Mouse (Mus musculus) urinary bladder, postnatal 4 days (tissue): Measurements from ENCODE around the gene Hsf4.

ENCODE experiments used
- DNase-seq, 2 experiments: peaks; one replicate each; pipeline ENCODE4 v3.0.0; 2021 to 2022; ENCODE audit warnings: low spot score in 2 of 2

The Hsf4 gene

GRCm38 (mm10) chr8:105259721-105260320 lies 9.8 kb upstream of the Hsf4 start:
- DNase-seq, result peak; percentile 65 to 83

DNA sequence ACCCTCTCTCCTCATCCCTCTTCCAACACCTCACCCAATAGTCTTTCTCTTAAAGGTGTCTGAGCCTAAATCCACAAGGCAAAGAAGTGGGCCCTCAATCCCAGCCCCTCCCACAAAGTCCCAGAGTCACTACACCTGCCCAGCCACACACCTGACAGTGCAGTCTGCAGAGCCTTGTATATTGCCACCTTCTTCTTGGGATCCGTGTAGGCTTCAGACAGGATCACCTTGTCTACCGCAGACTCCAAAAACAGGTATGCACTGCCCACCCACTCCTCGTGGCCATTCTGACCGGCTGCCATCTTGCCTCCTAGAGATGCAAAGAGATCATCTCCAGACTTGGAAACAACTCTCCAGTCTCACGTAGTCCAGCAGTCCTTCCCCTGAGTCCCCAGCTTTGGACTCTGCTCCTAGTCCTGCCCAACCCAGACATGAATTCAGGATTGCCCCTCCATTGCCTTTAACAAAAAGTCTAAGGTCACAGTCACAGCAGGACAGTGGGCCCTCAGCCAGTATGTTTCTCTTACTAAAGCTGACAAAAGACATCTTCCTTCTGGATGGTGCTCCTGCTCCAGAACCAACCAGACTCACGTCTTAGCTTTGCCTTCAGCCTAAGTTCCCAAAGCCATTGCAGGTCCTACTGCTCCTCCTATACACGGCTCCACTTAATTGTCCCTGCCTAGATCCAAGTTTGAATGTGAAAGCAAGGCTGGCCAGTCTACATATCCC lies 9.1 kb upstream of the Hsf4 start:
- no peak for DNase-seq

DNA sequence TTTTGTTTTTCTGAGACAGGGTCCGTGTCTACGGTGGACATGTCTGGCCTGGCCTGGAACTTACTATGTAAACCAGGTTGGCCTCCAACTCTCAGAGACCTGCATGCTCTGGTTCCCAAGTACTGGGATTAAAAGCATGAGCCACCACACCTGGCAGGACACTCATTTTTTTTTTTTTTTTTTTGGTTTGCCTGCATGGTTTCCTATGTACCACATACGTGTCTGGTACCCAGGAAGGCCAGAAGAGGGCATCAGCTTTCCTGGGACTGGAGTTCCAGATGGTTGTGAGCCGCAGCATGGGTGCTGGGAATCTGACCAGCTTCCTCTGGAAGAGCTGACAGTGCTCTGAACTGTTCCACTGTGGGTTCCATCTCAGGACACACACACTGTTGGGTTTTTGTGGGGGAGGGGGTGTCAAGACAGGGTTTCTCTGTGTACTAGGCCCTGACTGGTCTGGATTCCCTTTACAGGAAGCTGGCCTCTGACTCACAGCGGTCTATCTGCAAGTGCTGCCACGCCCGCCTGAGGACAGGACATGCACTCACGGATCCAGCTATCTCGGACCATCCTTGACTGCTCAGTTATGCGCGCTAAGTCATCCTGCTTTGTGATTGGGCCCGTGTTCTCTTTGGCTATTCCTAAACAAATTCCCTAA lies 8.1 kb upstream of the Hsf4 start:
- DNase-seq, result no peak

DNA sequence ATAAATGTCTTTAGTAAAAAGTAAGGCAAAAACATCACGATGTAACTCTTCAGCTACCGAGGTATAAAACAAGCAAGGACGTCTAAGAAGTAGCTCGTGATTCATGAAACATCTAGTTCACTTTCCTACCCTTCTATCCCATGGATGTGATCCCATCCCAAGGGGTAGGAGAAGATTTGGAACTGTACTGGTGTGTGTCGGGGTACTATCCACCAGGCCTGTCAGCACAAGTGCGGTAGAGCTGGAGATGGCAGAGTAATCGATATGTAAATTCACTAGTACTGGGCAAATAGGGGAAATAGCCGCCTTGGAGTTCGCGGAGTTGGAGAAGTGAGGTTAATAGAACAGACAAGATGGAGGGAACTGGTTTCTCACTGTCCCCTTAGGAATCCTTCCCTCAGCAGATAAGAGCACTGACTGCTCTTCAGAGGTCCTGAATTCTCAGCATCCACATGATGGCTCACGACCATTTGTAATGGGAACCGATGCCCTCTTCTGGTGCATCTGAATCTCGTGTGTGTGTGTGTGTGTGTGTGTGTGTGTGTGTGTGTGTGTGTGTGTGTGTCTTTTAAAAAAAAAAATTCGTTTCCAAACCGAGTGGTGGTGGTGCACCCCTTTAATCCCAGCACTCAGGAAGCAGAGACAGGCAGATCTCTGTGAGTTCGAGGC lies 6.2 kb upstream of the Hsf4 start:
- DNase-seq, result no peak

DNA sequence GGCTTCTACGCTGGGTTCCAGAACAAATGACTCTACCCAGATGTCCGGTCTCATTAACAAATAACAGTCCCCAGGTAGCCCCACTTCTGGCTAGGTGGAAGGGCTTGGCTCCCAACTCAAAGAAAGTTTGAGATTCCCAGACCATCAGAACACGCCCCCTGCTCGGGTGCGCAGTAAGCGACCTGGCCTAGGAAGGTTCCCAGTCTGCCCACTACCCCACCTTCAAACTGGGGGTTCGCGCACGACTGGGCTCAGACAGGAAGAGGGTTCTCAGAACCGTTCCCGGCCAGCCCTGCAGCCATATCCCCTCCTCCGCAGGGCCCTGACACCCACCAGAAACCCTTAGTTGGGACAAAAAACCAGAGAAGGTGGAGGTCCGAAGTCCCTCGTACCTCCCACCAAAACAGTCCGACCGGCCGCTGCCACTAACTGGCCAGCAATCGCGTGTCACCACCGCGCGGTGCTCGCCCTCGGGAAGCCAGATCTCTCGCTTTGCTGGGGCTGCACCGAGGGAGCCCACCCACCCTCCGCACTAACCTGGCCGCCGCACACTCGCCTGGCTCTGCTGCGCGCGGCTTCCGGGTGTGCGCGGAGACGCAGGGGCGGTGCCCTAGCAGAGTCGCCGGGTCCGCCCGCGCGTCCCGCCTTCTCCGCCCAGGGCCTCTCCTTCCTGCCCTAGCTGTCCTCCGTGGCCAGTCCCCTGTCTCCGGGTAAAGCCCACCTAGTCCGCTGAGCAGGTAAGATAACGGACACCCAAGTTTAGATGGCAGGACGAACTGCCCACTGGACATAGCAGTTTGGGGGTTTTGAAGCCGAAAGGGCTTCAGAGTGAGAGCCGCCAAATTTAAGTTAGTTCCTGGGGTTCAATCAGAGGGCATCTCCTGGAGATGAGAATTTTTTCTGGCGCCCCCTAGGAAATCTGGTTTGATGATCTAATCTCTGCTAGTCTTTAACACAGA lies 5.3 kb upstream of the Hsf4 start, which contains the start of the genes Tradd and Fbxl8:
Gene Tradd, minus strand, starts transcription at position 586 of the 959 bp plus-strand sequence.
Gene Fbxl8, plus strand, starts transcription at position 625 of the 959 bp plus-strand sequence.
- DNase-seq, result peak in 1 of 2 experiments; percentile 69

DNA sequence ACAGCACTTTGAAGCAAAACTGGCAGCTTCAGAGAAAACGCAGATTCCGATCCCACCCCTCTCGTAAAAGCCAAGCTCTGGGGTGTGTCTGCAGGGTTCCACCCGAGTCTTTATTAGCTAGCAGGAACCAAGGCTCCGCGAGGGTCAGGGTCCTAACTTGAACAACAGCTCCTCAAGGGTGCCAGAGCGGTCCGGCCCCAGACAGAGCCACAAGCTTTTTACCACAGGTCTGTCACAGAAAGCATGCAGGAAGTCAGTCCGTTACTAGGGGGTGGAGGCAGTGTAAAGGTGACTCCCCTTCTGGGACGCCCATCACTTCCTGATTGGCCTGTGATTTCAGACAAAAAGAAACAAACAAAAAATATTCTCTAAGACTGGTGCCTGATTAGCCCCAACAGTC lies 4.5 kb upstream of the Hsf4 start:
- no peak for DNase-seq

- DNase-seq, result no peak
These were observed 2.8 kb upstream of the Hsf4 start for GRCm38 (mm10) chr8:105266775-105267174.

GRCm38 (mm10) chr8:105268342-105269074 lies 1.1 kb upstream of the Hsf4 start:
- no peak for DNase-seq

- DNase-seq, result no peak
These were observed 534 bp upstream of the Hsf4 start for GRCm38 (mm10) chr8:105269075-105269458.

DNA sequence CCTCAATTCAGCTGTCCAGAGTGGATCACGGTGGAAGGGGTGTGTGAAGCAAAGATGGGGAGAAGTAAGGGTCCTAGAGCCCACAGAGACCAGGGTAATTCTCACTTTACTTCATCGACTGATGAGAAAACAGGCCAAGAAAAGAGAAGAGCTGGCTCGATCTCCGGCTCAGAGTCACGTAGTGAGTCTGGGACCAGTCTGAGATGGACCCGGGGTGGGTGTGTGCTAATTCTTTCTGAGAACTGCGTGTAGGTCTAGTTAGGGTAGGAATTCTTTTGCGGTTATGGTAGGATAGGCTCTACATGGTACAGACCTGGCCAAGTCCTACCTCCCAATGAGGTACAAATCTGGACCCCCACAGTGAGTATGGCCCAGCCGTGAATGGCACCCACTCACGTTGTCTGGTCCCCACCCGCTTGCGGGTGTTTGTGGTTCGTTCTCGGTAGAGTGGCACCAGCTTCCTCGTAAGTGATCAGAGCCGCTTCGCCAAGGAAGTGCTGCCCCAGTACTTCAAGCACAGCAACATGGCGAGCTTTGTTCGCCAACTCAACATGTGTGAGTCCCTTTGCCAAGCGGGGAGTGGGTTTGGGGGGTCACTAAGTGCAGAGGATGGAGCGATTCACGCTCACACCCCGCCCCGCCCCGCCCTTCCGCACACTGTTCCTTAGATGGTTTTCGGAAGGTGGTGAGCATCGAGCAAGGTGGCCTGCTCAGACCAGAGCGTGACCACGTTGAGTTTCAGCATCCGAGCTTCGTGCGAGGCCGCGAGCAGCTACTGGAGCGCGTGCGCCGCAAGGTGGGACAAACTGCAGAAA lies 707 bp downstream of the Hsf4 start:
- DNase-seq, result no peak

GRCm38 (mm10) chr8:105270916-105271186 lies 1.2 kb downstream of the Hsf4 start:
- DNase-seq, result no peak

- DNase-seq, result no peak
These were observed 5.8 kb downstream of the Hsf4 start for GRCm38 (mm10) chr8:105275387-105275786.

DNA sequence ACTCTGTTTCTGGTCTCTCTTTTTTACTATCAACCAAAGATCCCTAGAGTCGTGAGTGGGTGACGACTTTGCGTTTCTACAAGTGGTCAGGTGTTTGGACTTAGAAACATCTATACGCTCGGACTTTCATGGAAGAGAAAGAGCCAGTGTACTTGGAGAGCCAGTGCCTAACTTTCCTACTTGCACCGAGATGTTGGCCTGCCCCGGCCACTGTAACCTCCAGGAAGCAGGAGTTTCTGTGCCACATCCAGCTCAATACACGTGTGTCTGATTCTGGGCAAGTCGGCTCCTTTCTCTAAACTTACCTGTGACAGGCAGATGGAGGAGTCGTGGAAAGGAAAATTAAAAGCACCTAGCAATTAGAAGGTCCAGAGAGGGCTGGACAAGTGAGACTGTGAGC lies 6.2 kb downstream of the Hsf4 start, which contains the start of gene Nol3:
Gene Nol3, plus strand, starts transcription at position 301 of the 400 bp plus-strand sequence.
- DNase-seq, result no peak

- DNase-seq, result peak in 1 of 2 experiments; percentile 62
These were observed 6.9 kb downstream of the Hsf4 start for GRCm38 (mm10) chr8:105276292-105277120.

GRCm38 (mm10) chr8:105278911-105279334 lies 9.3 kb downstream of the Hsf4 start:
- peak; percentile 51 to 79 for DNase-seq

DNA sequence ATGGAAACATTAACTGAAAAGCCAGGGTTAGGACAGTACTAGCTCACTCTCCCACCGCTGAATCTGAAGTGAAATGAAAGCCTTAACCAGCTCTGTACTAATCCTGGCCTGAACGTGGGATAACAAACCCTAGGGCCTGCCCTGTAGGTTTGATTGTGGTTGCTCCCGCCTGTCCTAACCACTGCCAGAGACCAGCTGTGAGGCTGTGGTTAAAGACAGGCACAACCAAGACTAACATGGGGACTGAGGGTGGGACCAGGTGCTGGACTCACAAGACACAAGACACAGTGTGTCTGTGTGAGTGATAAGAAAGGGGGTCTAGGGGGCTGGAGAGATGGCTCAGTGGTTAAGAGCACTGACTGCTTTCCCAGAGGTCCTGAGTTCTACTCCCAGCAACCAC lies 11.0 kb downstream of the Hsf4 start:
- DNase-seq, result no peak

DNA sequence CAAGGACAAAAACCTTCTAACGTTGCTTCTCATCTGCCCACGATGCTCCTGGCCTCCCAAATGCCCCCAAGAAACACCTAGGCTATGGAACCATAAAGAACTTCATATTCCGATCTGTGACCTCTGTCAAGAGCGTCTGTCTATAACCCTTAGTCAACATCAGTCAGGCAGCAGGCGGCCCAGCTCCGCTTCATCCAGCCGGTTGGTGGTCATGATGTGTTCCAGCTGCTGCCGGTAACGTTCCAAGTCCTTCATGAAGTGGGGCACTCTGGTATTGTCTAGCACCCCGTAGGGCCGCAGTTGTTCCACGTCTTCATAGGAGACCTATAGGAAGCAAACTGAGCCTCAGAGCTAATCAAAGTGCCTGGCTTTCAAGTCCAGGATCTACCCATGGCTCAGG lies 12.2 kb downstream of the Hsf4 start:
- no peak for DNase-seq

DNA sequence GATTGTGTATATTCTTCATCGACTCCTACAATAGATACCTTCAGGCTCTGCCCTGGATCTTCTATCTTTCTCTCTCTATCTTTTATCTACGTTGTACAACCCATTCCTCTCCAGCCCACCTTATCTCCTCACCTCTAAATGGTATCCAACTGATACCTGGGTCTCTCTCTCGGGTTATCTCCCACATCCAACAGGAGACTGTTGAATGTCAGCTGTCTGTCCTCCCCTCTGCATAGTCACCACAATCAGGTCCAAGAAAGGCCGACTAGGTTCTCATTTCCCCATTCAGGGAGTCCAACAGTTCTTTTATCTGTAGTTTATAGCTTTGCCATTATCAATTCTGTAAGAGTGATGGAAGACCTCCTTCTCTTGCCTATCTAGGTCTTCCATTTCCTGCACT lies 12.6 kb downstream of the Hsf4 start:
- no peak for DNase-seq

GRCm38 (mm10) chr8:105283074-105283473 lies 13.5 kb downstream of the Hsf4 start:
- DNase-seq, result peak in 1 of 2 experiments; percentile 35
